Mouse (Mus musculus): Measurements from ENCODE around the gene Cxcr1.
"Not testable (repeated sequence)": the region's sequence is repeated elsewhere in the genome, so short reads cannot be mapped to it uniquely, and the experiment has no call there.

Cxcr1 gene

GRCm38 (mm10) chr1:74196621-74197419 lies 2.4 kb upstream of the Cxcr1 start:
- DNase-seq (ENCODE audit: low read depth): no peak

GRCm38 (mm10) chr1:74195961-74196360 lies 1.5 kb upstream of the Cxcr1 start:
- DNase-seq (ENCODE audit: low read depth): peak; percentile 38

GRCm38 (mm10) chr1:74192711-74193110 lies 1.7 kb downstream of the Cxcr1 start:
- no peak for DNase-seq (ENCODE audit: low read depth)

DNA sequence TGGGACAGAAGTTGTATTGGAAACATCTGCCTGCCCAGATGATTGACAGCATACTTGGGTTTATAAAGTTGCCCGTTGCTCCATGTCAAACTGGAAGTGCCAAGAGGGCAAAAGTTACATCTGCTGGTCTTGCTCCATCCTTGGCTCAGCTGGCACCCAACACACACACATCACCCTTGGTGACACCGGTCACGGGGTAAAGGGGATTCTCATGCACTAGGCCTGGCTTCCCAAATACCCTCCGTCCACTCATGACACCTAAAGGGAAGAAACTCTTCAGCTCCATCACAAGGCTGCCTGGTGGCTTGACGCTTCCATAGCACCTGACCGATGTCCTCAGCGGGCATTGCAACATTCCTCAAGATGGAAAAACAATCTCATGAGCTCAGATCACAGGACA lies 4.0 kb downstream of the Cxcr1 start:
- no peak for DNase-seq (ENCODE audit: low read depth)

DNA sequence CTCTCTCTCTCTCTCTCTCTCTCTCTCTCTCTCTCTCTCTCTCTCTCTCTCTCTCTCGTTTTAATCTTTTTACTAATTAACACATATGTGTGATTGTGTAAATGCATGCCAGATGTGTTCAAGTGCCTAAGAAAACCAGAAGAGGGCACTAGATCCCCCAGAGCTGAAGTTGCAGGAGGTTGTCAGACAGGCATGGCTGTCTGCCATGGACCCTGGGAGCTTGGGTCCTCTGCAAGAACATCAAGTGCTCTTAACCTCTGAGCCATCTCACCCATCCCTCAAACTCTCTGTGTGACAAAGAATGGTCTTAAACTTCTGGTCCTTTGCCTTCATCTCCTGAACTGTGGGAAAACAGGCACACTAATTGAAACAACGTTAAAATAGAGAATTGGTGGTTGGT lies 11.4 kb downstream of the Cxcr1 start:
- no peak for DNase-seq (ENCODE audit: low read depth)

DNA sequence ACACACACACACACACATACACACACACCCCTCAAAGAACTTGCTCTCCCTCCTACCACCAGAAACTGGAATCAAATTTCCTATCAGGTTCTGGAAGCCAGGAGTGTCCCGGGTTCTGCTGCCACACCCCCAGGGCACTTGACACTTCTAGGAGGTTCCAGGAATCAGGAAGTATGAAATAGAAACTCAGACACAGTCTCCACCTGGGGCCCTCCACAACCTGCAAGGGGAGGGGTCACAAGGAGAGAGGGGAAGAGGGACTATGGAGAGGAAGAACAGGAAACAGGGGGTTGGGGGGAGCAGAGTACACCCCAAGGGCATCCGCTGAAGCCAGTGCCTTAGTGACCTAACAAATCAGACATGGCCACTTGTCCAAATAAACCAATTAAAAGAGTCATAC lies 13.0 kb downstream of the Cxcr1 start:
- no peak for DNase-seq (ENCODE audit: low read depth)

DNA sequence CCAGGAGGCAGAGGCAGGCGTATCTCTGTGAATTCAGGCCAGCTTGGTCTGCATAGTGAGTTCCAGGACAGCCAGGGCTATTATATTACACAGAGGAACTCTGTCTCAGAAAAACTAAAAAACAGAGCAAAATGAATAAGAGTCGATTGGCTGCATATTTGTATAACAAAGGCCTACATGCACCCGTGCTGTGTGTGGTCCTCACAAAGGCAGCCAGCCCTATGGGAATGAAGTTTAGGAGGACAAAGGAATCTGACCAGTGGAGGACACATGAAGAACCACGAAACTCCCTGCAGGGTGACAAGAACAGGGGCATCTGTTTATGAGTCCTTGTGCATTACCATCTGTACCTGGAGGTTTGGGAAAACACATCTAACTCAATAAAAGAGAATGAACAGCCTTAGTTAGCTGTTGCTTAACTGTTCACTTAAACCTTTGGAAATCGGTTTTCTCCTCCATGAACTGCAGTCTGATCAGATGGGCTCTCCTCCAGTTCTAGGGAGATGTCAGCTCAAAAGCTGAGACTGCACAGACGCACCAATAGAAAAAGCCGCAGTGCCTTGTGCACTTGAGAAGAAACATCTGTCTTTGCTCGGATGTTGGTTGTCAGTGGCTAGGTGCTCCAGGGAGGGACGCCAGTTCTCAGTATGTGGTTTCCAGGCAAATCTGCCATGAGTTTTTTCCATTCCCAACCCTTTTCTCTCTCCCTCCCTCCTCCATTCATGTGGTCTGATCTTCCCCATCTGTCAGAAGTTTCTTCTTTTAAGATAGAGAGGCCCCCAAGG lies 14.6 kb downstream of the Cxcr1 start:
- DNase-seq (ENCODE audit: low read depth): no peak

DNA sequence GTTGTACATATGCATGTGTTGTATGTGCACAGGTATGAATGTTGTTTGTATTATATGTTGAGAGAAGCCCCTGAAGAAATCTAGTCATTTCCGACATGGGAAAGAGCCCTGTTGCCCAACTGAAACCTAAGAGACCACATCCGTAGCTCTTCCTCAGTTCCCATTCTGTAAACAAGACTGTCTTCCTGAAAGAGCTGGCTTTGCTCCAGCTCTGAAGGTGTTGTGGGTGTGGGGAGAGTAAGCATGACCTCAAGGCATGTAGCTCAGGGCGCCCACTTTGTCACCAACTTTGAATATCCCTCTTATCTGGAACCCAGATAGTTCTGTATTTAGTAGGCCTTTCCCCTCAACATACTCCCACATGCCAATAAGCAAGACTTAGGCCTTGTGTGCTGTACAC lies 15.8 kb downstream of the Cxcr1 start:
- no peak for DNase-seq (ENCODE audit: low read depth)

DNA sequence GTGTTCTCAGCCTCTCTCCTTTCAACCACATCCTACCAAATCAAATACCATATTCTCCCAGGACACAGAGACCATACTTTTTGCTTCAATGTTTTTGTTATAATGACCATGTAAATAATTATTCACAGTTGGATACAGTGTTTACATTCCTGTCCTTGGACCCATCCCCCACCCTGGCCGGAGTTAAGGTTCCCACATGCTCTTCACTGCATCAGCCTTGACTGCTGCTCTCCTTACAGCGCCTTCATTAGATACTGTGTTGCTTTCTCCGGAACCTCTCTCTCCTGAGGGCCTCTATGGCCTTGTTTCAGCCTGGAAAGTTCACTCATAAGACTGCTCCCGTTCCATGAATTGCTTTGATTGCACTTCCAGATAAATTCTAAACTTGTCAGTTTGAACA lies 18.7 kb downstream of the Cxcr1 start:
- DNase-seq (ENCODE audit: low read depth): no peak

- no peak for DNase-seq (ENCODE audit: low read depth)
Observed at GRCm38 (mm10) chr1:74172722-74173121, 21.7 kb downstream of the Cxcr1 start.

GRCm38 (mm10) chr1:74169721-74170120 lies 24.7 kb downstream of the Cxcr1 start:
- no peak for DNase-seq (ENCODE audit: low read depth)

GRCm38 (mm10) chr1:74167136-74167535 lies 27.3 kb downstream of the Cxcr1 start:
- DNase-seq (ENCODE audit: low read depth): no peak

DNA sequence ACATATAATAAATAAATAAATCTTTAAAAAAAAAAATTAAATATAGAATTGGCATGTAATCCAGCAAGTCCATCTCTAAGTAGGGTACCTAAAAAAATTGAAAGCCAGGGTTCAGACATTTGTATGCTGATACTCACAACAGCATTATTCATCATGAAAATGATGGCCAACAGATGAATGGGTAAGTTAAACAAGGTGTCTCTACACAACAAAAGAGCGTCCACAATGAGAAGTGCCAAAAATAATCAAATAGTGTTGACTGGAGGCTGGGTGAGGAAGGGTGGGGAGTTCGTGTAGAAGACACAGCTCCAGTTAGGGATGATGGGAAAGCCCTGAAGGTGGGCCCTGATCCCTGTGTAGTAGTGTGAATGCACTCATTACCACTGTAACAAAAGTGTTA lies 34.4 kb downstream of the Cxcr1 start:
- DNase-seq (ENCODE audit: low read depth): no peak

GRCm38 (mm10) chr1:74159613-74160012 lies 34.8 kb downstream of the Cxcr1 start:
- DNase-seq (ENCODE audit: low read depth): not testable (repeated sequence)

DNA sequence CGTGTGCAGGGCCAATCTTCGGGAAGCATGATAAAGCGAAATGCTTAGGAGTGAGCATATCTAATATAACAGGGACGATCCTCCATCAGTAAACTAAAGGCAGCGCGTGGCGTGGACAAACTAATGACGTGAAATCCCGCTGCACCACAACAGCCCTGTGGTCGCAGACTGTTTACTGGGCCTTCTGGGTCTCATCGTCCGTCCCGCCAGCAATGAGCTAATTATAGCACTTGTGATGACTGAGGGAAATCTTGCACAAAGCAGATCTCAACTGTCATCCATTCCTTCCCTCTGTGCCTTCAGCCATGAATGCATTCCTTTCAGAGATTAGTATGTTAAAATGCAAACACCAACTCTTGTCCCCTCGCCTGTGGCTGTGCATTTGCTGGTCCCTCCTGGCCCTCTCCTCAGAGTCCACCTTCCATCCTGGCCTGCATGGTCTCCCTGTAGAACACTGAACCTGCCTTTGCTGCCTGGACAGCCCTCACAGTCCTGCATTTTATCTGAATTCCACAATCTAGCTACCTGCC lies 38.0 kb downstream of the Cxcr1 start:
- DNase-seq (ENCODE audit: low read depth): no peak

GRCm38 (mm10) chr1:74155435-74156012 lies 38.9 kb downstream of the Cxcr1 start:
- DNase-seq (ENCODE audit: low read depth): no peak

- no peak for DNase-seq (ENCODE audit: low read depth)
Observed at GRCm38 (mm10) chr1:74153461-74154184, 40.8 kb downstream of the Cxcr1 start, which contains the start of gene Cxcr2. TSS of gene Cxcr2 (plus strand) at chr1:74153989.

DNA sequence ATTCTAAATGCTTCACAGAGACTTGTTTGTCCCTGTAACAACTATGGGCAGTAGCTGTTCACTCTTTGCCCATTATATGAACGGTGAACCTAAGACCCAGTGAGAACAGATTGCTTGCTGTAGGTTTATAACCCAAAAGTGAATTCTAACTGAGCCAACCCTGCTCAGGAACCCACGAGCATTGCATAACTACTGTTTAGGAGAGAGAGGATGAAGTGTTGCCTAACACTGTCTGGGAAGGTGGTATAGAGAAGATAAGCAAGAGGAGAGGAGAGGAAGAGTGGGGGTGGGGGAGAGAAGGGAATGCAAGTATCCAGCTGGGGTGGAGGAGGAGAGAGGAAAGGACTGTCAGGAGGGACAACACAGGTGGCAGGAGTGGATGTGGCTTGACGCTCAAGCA lies 43.3 kb downstream of the Cxcr1 start:
- no peak for DNase-seq (ENCODE audit: low read depth)

GRCm38 (mm10) chr1:74150101-74150500 lies 44.3 kb downstream of the Cxcr1 start:
- no peak for DNase-seq (ENCODE audit: low read depth)

- no peak for DNase-seq (ENCODE audit: low read depth)
Observed at GRCm38 (mm10) chr1:74149106-74149885, 45.1 kb downstream of the Cxcr1 start.
